Mouse (Mus musculus) lung, adult 10 weeks (tissue): Measurements from ENCODE around the gene Cyp2c39. TPM values are rescaled to one million over a fixed set of nuclear protein-coding genes. Genes with fewer than 3 reads are reported as not detected.

Source experiments
- polyA plus RNA-seq: library from polyadenylated mRNA; stranded (reverse); fragments of 350-450 nt; fragmentation: Illumina TruSeq; extraction: RNeasy Lipid Tissue Mini Kit (QIAGEN cat#74804); gene quantifications from one replicate; pipeline ENCODE4 v1.2.3, GENCODE M21; 2014; ENCODE audit warnings: low read depth, low replicate concordance; ENCODE audit not compliant: insufficient read depth

The Cyp2c39 gene
- not detected for polyA plus RNA-seq

GRCm38 (mm10) chr19:39510534-39510933, at the start of gene Cyp2c39:
TSS of gene Cyp2c39 (plus strand) at chr19:39510862.

GRCm38 (mm10) chr19:39462941-39463340, 47.7 kb upstream of the Cyp2c39 start, which contains the start of gene Cyp2c38:
TSS of gene Cyp2c38 (minus strand) at chr19:39463075.

Other genes with a start within 250 kb of the Cyp2c39 start
- not detected for gene Cyp2c29, start 241.5 kb upstream of the Cyp2c39 start, polyA plus RNA-seq
- not detected for gene Cyp2c38, start 47.8 kb upstream of the Cyp2c39 start, polyA plus RNA-seq
- gene Cyp2c67, start 138.2 kb downstream of the Cyp2c39 start, polyA plus RNA-seq: not detected
- gene Cyp2c68, start 230.2 kb downstream of the Cyp2c39 start, polyA plus RNA-seq: not detected